Mouse (Mus musculus): ENCODE measurements around the gene Upb1. TPM values are rescaled to one million over a fixed set of nuclear protein-coding genes. Genes with fewer than 3 reads are reported as not detected.
"Not testable (repeated sequence)": the region's sequence is repeated elsewhere in the genome, so short reads cannot be mapped to it uniquely, and the experiment has no call there.

Gene Upb1
- total RNA-seq, 2 experiments from 2014 or later: 0.25 to 0.64 TPM

GRCm38 (mm10) chr10:75456061-75456831 lies 55.3 kb downstream of the Upb1 start:
- DNase-seq: peak; percentile 49 to 67

GRCm38 (mm10) chr10:75457852-75458251 lies 56.9 kb downstream of the Upb1 start:
- DNase-seq: peak; percentile 52 to 54

- no peak for DNase-seq
Observed at GRCm38 (mm10) chr10:75458329-75458728, 57.4 kb downstream of the Upb1 start.

DNA sequence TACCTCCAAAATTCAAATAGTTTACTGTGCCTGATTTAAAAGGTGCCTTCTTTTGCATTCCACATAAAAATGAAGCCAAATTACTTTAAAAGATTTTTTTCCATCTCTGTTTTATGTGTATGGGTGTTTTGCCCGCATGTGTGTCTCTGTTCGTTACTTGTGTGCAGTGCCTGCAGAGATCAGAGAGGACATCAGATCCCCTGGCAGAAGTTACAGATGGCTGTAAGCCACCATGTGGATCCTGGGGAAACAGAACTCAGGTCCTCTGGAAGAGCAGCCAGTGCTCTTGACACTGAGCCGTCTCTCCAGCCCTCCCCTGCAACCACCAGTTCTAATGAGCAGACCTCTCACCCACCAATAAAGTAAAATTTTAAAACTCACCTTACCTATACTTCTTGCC lies 61.8 kb downstream of the Upb1 start:
- no peak for DNase-seq

DNA sequence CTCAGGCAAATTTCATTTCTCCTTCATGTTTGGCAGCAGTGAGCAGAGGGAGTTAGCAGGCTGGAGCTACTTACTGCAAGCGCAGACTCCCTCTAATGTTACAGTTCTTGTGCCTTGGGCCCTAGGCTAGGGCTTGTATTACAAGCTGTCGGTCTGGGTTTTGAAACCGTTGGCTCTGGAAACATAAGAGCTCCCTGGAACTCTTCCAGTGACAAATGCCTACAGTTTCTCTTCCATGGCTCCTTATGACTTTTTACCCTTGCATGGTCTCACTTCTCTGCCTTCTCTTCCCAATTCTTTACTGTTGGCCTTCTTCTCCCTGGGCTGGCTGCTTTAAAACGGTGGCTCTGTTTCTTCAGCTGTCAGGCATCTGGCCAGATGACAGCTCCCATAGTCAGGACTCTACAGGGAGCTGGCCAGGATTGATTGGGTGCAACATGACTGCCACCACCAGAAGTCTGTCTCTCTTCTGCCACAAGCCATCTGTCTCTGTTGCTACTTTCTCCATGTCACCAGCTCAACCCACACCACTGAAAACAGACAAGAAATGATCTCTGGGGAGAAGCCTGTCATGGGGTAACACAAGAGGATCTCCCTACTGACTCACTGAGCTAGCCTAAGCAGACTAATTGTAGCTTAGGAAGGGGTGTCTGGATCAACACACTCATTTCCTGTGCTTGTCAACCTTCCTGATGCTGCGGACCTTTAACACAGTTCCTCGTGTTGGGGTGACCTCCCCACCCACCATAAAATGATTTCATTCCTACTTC lies 65.1 kb downstream of the Upb1 start:
- peak; percentile 55 to 56 for DNase-seq

DNA sequence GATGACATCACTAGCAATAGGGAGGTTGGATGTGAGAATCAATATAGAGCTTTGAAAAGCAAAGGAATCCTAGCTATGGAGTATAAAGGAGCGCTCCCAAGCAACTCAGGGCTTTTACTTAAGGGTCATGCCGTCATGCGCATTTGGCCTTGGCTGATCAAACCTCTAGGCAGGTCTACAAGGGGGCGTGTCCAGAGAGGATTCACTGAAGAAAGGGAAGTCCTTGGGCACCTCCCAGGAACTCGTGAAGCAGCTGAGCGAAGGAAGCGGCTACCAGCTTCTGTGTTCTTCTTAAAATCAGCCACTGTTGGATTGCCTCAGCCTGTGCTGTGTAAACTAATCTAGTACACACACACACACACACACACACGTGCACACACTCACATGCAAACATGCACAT lies 72.5 kb downstream of the Upb1 start:
- DNase-seq: no peak

DNA sequence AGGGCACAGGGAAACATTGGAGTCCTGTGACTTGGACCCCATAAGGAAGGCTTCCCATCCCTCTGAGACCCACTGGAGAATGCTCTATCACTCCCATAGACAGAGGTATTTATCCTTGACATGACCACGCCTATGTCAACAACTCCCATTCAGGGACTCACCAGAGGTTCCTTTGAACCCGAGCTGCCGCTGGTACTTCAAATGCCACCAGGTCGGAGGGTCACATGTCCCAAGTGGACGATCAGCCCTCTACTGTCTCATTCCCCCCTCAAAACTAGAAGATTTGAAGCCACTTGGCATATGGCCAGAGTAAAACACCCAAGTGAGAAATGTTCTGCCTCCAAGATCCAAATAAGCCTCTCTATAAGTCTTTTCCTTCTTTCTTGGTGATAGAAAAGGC lies 73.7 kb downstream of the Upb1 start:
- DNase-seq: no peak

DNA sequence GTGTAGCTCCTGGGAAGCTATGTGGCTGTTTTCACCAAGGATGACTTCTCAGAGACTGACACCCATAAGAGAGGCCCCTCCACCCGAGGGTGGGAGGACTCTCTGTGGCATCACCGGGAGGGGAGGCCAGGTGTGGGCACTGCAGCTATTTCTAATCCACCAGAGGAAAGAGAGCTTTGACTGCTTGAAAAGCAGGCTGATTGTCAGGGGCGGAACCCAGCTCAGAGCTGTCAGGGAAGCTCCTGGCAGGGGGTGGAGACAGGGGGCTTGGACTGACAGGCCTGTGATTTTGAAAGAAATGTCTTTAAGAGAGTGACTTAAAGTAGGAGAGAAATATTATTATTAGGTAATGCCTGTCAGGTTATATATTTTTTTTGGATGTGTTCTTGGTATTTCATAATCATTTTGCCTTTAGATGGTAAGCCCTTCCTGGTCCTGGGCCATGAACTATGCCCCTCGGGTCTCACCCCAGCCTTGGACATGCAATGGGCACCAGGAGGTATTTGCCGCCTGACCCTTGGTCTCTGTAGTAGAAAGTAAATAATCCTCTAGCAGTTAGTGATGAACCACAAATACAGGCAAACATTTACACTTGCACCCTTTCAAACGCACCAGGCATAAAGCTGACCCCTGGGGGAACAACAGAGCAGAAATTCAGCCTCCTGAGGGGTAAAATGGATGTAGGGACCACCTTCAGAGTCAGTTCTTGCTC lies 74.4 kb downstream of the Upb1 start:
- DNase-seq: not testable (repeated sequence)

- DNase-seq: peak in 1 of 2 experiments; percentile 47
Observed at GRCm38 (mm10) chr10:75477034-75477433, 76.1 kb downstream of the Upb1 start.

DNA sequence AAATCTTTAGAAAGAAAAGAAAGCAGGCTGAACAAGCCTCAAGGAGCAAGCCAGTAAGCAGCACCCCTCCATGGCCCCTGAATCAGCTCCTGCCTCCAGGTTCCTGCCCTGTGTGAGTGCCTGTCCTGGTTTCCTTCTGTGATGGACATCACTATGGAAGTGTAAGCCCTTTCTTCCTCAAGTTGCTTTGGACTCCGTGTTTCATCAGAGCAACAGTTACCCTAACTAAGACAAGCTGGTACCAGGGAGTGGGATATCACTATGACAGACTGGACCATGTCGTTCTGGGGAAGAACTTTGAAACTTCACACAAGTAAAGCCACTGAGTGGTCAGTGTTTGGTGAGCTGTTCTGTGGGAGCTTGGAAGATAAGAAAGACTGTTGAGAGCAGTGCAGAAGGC lies 79.0 kb downstream of the Upb1 start:
- DNase-seq: no peak

- no peak for DNase-seq
Observed at GRCm38 (mm10) chr10:75481703-75482102, 80.8 kb downstream of the Upb1 start.

GRCm38 (mm10) chr10:75482271-75482670 lies 81.4 kb downstream of the Upb1 start:
- DNase-seq: no peak

DNA sequence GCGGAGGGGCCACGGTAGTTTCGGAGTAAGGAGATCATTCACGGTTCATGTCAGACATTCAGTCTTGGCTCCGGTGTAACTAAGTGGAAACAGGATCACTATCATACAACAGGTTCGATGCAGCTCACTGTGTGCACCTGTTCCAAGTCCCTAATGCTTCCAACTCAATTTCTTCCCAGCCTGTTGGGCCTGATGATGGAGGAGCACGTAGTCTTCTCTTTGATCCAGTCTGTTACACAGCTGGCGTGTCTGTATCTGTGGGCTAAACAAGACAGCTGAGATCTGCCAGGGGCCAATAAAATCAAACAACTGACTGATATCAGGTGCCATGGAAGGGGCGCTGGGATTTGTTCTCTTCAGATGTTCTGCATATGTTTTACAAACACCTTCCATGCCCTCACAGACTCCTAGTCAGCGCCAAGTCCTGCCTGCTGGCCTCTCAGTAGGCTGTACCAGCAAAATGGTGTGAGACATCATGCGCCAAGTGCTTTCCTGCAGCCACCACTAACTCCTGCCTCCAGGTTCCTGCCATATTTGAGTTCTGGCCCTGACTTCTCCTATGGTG lies 82.1 kb downstream of the Upb1 start:
- no peak for DNase-seq

DNA sequence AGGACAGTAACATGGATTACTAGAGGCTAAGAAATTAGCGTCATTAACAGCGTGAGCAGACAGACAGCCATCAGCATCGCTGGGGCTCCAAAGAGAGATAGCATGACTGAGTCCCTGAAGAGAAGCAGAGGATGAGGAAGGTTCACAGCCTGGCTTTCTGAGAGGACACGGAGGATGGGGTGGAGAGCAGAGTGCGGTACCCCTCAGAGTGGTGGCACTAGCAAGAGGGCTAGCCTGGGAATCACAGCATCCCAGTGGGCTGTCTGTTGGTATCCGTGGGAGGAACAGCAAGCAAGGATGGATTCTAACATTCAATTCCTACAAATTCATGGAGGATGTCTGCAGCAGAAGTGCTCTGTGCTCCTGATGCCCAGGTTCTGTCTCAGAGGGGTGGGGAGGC lies 83.2 kb downstream of the Upb1 start:
- no peak for DNase-seq

GRCm38 (mm10) chr10:75484767-75485166 lies 83.9 kb downstream of the Upb1 start:
- no peak for DNase-seq

DNA sequence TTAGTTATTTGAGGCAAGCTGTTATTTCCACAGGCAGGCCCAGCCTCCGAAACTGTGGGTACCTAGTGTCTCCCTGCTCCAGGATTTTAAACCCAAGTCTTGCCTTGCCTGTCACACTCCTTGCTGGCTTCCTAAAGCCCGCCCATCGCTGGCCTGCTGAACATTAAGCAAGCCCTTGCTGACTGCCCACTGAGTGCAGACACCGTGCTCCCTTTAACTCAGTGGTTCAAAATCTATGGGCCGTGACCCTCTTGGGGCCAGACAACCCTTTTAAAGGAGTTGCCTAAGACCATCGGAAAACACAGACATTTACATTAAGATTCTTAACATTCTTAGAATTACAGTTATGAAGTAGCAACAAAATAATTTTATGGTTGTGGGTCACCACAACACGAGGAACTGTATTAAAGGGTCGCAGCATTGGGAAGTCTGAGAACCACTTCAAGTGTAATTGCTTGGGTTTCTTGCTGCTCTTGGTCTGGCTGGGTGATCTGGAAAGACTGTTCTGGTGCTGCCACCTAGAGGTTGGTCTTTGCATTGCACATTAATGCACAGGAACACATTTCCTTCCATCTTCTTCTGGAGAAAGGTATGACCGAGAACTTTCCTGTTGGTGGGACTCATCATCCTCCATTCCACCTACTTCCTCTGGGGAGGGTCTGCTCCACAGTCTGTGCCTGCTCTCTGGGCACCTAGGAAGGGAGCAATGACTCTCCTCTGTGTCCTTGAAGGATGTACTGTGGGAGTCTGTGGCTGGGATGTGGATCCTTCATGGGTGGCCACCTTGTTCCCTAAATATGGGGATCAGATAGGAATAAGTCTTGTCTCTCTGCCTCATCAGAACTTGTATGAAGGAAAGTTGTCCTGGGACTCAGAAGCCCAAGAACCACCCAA lies 85.4 kb downstream of the Upb1 start:
- peak; percentile 78 to 94 for DNase-seq

DNA sequence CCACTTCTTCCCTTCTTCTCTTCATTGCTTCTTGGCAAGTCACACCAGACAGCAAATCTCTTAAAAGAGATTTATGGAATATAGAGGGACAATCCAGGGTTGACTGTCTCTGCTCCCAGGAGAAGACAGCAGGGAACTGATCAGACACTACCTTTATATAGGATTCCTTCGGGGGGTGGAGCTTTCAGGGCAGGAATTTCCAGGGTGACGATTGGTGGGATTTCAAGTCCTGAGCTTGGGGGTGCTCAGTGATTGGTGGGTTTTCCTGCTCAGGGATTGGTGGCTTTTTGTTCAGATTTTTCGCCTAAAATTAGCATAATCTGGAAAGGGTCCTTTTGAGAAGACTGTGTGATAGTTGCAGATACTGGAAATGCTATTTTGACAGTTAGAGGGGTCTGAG lies 86.2 kb downstream of the Upb1 start:
- no peak for DNase-seq

DNA sequence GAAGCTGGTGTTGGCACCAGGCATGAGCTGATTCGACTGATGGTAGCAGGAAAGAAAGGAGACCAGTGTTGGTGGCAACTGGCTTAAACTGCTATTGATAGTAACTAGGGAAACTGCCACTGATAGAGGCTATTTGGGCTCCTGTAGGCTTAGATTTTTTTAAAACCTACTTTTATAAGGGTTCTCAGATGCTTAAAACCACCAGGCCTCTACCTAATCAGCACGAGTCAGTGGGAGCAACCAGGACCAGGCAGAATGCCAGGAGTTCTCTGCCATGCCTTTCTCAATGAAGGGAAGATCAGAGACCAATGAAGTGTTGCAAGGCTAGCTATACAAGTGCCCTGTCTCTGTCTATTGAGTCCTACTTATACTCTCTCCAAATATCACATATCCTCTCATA lies 88.6 kb downstream of the Upb1 start:
- DNase-seq: no peak

DNA sequence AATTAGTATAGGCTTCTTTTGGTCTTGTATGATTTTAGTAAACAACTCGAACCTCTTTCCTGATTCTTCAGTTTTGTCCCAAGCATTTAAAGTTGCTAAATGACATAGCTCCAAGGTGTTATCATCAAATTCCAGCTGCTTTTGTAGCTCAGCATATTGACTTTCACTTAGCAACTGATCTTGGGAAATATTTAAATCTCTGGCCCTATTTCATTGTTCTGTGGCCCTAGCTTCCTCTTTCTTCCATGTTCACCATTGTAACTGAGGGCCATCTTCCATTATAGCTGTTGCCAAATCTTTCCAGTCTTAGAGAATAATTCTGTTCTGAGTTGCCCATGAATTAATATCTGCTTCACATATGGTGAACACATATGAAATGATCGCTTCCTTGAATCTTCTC lies 89.8 kb downstream of the Upb1 start:
- no peak for DNase-seq

All from heart, adult 18-20 months (tissue).